Mouse (Mus musculus) layer of hippocampus, adult 2 months (tissue): Measurements from ENCODE around the gene Ppme1. TPM values are rescaled to one million over a fixed set of nuclear protein-coding genes. Genes with fewer than 3 reads are reported as not detected.

ENCODE experiments used
- DNase-seq, 2 experiments: peaks; one replicate each; pipeline ENCODE4 v3.0.0; 2022; ENCODE audit warnings: low spot score in 2 of 2
- H3K27ac ChIP-seq: fragments of 200-600 bp; 2 replicates; pipeline ENCODE4 v1.8.1; 2022
- H3K4me3 ChIP-seq: fragments of 200-600 bp; 2 replicates; pipeline ENCODE4 v1.8.1; 2022; ENCODE audit warnings: mild to moderate bottlenecking
- CTCF ChIP-seq: fragments of 200-600 bp; conservative IDR thresholded peaks from 2 replicates; pipeline ENCODE4 v1.8.1; 2022; ENCODE audit warnings: antibody characterized with exemption, mild to moderate bottlenecking, moderate library complexity
- total RNA-seq, 2 experiments: library from RNA; stranded (reverse); gene quantifications; 2 replicates each; pipeline ENCODE4 v1.2.3; 2021

Gene Ppme1
- total RNA-seq, 2 experiments from 2014 or later = 147 to 154 TPM

DNA sequence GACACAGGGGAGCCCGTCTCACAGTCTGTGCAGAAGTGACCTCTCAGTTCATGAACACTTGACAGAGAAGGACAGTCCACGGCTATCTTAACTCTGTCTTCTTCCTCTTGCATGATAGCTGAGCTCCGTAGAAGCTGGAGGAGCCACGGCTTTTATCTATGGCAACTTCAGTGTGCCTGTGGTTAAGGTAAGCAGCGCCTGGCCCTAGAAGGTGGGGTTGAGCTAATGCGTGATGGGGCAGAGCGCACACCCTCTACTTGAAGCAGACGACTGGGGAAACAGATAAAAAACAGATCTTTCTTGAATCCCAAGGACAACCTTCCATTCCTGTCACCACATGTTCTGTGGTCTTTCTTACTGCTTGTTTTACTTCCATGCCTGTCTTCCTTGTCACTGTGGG lies 55.2 kb downstream of the Ppme1 start:
- no peak for DNase-seq
- no peak overlapping the region for H3K27ac ChIP-seq
- no peak overlapping the region for H3K4me3 ChIP-seq
- no peak for TF ChIP-seq CTCF

DNA sequence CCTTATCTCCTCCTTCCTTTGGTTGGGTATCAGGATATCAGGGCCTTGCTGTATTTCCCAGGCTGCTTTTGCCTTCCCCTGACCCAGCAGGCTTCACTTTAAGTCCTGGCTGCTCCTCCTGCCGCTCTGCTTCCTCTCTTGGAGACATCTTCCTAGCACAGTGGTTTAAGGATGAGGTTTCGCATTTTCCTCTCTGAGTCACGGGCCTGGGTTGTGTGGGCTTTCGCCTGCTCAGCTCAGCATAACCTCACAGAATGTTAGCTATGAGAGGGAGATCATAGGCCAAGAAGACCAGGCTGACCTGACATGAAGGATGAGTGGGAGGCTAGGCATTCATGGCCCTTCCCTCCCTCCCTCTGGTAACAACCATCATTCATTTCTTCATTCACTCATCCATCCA lies 59.4 kb downstream of the Ppme1 start:
- TF ChIP-seq CTCF = no peak
- H3K27ac ChIP-seq = no peak overlapping the region
- H3K4me3 ChIP-seq = no peak overlapping the region
- DNase-seq = no peak

DNA sequence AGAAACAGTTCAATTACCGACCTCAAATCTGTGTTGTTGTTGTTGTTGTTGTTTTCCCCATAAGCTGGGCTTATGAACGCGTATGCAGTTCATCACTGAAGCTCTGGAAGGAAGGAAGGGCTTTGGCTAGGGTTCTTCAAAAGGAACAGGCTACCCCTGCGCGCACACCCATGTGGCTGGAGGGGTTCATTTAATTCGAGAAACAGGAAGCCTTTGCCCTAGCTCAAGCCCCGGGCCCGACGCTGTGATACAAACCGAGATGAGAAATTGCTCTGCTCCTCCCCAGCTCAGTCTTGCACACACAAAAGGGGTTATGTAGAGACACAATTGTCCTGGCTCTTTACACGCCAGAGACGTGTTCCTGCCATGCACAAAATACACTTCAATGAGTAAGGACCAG lies 61.8 kb downstream of the Ppme1 start:
- no peak for DNase-seq
- Histone ChIP-seq H3K27ac (no peak overlapping the region), H3K4me3 (no peak overlapping the region)
- no peak for TF ChIP-seq CTCF

DNA sequence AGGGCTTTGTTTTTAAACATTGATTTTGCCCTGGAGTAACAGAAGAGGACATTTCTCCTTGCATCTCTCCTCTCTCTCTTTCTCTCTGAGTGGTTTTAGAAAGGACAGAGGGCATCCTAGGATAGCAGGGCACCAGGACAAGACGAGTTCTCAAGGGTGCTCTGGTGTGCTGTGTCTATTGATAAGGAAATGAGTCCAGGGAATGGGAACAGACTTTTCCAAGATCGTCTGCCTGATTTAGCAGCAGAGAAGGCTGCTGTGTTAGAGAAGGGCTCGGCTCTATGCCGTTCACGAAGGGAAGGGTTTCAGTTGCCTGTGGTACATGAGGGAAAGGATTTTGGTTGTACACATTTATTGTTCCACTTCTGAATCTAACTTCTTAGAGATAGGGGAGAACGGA lies 62.4 kb downstream of the Ppme1 start:
- Histone ChIP-seq H3K27ac (peak overlapping the region; percentile 32; the same call in 1 of the 2 replicates), H3K4me3 (no peak overlapping the region)
- TF ChIP-seq CTCF = no peak
- DNase-seq = no peak

DNA sequence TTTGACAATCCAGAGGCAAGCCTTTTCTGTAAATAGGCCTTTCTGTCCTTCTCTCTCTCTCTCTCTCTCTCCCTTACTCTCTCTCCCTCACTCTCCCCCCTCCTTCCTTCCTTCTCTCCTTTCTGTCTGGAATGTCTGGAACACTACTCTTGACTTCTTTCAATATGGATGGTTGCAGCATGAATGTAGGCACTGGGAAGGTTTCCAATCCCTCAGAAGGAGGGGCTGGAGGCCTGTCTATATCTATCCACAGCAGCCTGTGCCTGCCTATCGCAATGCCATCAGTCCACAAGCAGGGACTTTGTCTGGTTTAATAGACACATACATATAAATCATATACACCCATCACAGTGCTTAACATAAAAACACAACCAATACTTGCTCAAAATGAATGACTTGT lies 62.9 kb downstream of the Ppme1 start:
- DNase-seq = no peak
- no peak for TF ChIP-seq CTCF
- Histone ChIP-seq H3K4me3 (no peak overlapping the region), H3K27ac (peak overlapping the region; percentile 32; the same call in 1 of the 2 replicates)

DNA sequence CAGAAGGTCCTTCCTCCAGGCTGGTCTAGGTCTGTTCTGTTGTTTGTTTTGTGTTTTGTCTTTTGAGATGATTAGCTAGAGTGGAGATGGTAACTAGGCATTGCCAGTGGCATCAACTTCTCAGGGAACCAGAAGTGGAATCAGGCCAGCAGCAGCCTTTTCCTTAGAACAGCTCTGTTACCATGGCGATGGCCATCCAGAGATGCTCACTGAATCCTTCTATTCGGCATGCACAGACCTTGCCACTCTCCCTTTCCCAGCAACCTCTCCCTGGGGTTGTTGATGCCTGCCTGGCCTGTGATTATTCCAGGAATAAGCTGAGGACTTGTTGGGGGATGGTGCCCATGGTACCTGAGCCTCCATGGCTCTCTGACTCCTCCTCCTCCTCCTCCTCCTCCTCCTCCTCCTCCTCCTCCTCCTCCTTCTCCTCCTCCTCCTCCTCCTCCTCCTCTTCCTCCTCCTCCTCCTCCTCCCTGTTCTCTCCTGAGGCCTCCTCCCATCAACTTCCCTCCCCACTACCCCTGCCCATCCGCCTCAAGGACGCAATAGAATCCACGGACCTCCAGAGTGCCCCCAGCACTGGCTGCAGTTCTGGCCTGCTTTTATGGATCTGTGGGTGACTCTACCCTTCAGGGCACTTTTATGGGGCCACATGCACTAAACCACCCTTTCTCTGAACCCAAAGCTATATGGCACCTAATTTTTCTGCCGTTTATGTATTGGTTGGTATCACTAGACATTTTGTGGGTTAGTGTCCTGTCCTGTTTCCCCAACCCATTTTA lies 64.0 kb downstream of the Ppme1 start:
- Histone ChIP-seq H3K4me3 (no peak overlapping the region), H3K27ac (peak overlapping the region; percentile 37)
- no peak for TF ChIP-seq CTCF
- DNase-seq = peak; percentile 51 to 57

DNA sequence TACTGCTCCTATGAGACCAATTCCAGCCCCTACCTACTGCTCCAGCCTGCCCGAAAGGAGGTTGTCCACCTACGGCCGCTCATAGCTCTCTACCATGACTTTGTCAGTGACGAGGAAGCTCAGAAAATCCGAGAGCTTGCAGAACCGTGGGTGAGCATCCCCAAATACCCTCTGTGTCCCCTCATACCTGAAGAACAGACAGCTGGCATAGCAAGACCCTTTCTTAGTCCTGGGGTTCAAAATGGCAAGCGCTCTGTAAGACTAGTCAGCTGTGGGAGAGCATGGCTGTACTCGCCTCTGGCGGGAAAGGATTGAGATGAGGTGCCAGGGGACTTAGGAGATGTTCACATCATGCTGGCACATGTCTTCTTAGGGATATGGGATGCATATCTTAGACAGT lies 66.2 kb downstream of the Ppme1 start:
- TF ChIP-seq CTCF = no peak
- H3K4me3 ChIP-seq = no peak overlapping the region
- DNase-seq = no peak
- no peak overlapping the region for H3K27ac ChIP-seq

DNA sequence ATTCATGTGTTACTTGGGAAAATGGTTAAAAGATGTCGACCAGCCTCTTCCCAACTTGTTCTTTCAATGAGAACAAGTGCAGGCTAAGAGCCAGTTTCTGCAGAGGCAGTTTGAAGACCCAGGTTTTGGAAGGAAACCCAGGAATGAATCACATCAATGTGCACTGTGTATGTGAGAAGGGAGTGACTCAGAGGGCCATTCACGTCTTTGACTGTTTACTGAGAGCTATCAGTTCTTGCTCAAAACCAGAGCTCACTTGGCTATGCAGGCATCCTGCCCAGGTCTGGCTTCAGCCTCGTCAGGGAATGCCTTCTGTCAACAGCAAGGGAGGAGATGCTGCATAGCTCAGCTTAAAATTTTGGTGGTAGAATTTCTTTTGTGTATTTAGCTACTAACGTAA lies 69.8 kb downstream of the Ppme1 start:
- TF ChIP-seq CTCF = no peak
- Histone ChIP-seq H3K27ac (peak overlapping the region; percentile 74), H3K4me3 (no peak overlapping the region)
- DNase-seq = peak; percentile 55 to 86

DNA sequence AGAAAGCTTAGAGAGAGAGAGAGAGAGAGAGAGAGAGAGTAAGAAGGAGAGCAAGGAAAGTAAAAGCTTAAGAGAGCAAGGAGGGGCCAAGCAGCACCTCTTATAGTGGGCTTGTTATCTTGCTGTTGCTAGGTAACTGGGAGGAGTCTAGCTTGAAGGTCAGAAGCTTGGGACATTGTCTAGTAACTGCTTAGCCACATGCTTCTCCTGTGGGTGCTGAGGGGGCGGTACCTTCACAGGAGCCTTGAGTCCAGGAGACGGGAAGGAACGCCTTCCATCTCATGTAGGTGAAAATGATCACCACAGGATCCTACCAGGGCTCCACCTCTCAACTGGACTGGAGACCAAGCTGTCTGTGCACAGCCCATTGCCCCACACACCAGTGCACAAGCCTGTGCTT lies 70.7 kb downstream of the Ppme1 start:
- Histone ChIP-seq H3K27ac (peak overlapping the region; percentile 74; the same call in 1 of the 2 replicates), H3K4me3 (no peak overlapping the region)
- DNase-seq = no peak
- TF ChIP-seq CTCF = no peak

DNA sequence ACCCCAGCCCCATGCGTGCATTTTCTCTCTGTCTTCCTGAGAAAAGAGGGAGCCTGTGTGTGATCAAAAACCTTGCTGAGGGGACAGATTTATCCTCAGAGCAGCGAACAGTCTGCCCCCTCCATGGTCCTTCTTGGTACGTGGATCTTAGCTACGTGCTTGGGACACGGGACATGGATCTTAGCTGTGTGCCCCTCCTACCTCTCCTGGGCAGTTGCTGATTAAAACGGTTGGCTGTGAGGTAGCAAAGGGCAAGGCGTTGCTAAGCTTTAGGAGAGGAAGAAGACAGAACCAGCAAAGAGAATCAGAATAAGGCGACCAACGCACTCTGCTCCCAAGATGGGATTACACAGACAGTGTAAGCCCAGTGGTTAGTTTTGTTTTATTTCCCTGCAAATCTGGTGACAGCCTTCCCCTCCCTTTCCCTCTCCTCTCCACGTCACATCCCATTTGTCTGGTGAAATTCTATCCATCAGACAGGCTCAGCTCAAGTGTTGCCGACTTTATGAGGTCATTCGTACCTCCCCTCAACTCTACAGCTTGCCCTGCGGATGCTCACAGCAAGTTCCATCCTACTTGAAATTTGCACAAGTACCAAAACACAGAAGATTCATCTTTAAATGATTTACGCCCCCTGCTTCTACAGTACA lies 73.1 kb downstream of the Ppme1 start:
- H3K4me3 ChIP-seq = no peak overlapping the region
- DNase-seq = no peak
- TF ChIP-seq CTCF = no peak

DNA sequence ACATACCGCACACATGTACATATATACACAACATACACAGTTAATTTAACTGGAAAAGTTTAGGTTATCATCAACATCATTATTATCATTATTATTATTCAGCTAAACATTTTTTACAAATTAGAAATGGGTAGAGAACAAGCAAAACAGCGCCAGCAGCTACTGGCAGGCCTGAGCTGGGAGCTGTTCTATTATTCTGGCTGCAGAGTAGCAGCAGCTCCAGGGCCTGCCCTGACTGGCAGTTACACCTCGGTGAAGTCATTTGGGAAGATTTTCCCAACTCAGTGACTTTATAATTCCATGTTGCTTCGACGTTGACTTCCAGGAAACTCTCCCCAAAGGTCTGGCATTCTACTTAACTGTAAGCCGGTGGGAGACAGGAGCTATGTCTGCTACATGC lies 75.4 kb downstream of the Ppme1 start:
- DNase-seq = no peak
- peak; percentile 44 for TF ChIP-seq CTCF
- Histone ChIP-seq H3K4me3 (no peak overlapping the region), H3K27ac (peak overlapping the region; percentile 1; the same call in 1 of the 2 replicates)

More for the DNA sequence above, 73.1 kb downstream of the Ppme1 start:
- no peak overlapping the region for H3K27ac ChIP-seq

DNA sequence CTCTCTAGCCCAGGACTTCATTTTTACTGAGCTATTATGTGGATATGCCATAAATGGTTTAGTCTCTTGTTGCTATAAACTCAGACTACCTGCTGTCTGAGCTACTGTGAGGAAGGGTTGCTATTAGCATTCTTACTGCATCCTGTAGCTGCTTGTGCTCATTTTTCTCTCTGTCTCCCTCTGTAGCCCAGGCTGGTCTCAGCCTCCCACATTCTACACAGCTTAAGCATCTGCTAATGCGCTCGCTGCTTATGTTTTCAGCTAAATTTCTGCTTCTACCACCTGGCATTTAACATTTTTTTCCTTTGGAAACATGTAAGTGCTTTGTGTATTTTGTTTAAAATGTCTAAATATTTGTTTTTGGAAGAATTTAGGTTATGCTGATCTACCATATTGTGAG lies 76.4 kb downstream of the Ppme1 start:
- peak overlapping the region; percentile 28; the same call in 1 of the 2 replicates for H3K27ac ChIP-seq
- H3K4me3 ChIP-seq = no peak overlapping the region
- DNase-seq = peak in 1 of 2 experiments; percentile 72
- TF ChIP-seq CTCF = peak; percentile 46

DNA sequence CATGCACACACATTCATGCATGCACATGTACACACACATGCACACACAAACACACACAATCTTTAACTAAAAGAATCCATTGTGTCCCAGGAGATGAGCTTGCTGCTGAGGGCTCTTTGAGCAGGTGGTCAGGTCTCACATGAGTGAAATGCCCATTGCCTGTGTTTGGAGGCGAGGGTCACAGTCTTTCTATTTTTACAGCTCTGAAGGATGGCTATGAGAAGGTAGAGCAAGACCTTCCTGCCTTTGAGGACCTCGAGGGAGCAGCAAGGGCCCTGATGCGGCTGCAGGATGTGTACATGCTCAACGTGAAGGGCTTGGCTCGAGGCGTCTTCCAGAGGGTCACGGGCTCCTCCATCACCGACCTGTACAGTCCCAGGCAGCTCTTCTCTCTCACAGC lies 78.6 kb downstream of the Ppme1 start:
- Histone ChIP-seq H3K27ac (no peak overlapping the region), H3K4me3 (no peak overlapping the region)
- no peak for TF ChIP-seq CTCF
- DNase-seq = no peak

DNA sequence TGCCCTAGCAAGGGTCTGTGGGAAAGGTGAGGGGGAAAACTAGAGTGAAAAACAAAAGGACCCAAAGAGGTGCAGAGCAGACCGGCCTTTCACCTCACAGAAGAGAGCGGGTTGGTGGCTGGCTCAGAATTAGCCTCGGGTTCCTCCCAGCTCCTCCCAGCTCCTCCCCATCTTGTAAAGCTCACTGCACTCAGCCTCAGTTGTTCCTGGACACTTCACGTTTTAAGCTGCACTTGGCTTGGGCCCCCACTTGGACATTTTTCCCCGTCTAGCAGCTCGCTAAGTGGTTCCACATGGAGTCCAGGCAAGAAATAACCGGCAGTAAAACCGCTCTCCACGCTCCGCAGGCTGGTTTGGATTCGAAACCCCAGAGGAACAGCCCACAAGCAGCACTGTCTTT lies 83.5 kb downstream of the Ppme1 start:
- Histone ChIP-seq H3K4me3 (no peak overlapping the region), H3K27ac (no peak overlapping the region)
- no peak for TF ChIP-seq CTCF
- DNase-seq = no peak
